Mouse (Mus musculus): Measurements from ENCODE around the gene Fkbp6. TPM values are rescaled to one million over a fixed set of nuclear protein-coding genes. Genes with fewer than 3 reads are reported as not detected.
A peak's percentile ranks its signal among the peaks of the same experiment; 100 is the strongest.

Fkbp6 gene
- 0.22 TPM in 1 of 2 replicates, not detected in the other for polyA plus RNA-seq (2016; fragmentation: Nextera tagmentation; extraction: Ambion mirVana)

GRCm38 (mm10) chr5:135349862-135350261 is at the start of gene Fkbp6:
Gene Fkbp6, minus strand, starts transcription at chr5:135350044.
- H3K27ac ChIP-seq, result no peak within 1 kb of the TSS
- H3K4me1 ChIP-seq, result no peaks in the 10 kb centered on the region
- no peaks in the 10 kb centered on the region; the same call in 1 of the 2 replicates for H3K36me3 ChIP-seq (replicated peaks)
- no peak for DNase-seq (ENCODE audit: extremely low spot score, low spot score)
- 91% methylated on average over 35 of the region's 35 CpGs for WGBS
- peaks cover 6% of the 10 kb centered on the region for H3K9me3 ChIP-seq
- H3K27me3 ChIP-seq (ENCODE audit: poor library complexity, severe bottlenecking), result peaks cover 30% of the 10 kb centered on the region
- H3K4me3 ChIP-seq, result no peak within 1 kb of the TSS

GRCm38 (mm10) chr5:135399382-135399781 is 49.5 kb upstream of the Fkbp6 start:
- 0 out of 2 replicates have a peak, but pooled peaks cover 3% of the 10 kb centered on the region for H3K27me3 ChIP-seq (ENCODE audit: poor library complexity, severe bottlenecking)
- H3K9me3 ChIP-seq, result peaks cover 2% of the 10 kb centered on the region; the same call in 1 of the 2 replicates
- no peak for DNase-seq (ENCODE audit: extremely low spot score, low spot score)
- H3K36me3 ChIP-seq (replicated peaks), result no peaks in the 10 kb centered on the region
- peaks cover 6% of the 10 kb centered on the region for H3K4me1 ChIP-seq
- WGBS, result 77% methylated on average over 6 of the region's 6 CpGs
- no peak overlapping the region for H3K27ac ChIP-seq
- no peak overlapping the region for H3K4me3 ChIP-seq

GRCm38 (mm10) chr5:135395826-135396225 is 46.0 kb upstream of the Fkbp6 start:
- no peak overlapping the region for H3K27ac ChIP-seq
- no peak overlapping the region for H3K4me3 ChIP-seq
- peaks cover 20% of the 10 kb centered on the region for H3K4me1 ChIP-seq
- 53% methylated on average over 5 of the region's 5 CpGs for WGBS
- peaks cover 20% of the 10 kb centered on the region for H3K36me3 ChIP-seq (replicated peaks)
- peak; percentile 34 for DNase-seq (ENCODE audit: extremely low spot score, low spot score)
- 0 out of 2 replicates have a peak, but pooled peaks cover 3% of the 10 kb centered on the region for H3K27me3 ChIP-seq (ENCODE audit: poor library complexity, severe bottlenecking)
- no peaks in the 10 kb centered on the region for H3K9me3 ChIP-seq

- peaks cover 37% of the 10 kb centered on the region for H3K36me3 ChIP-seq (replicated peaks)
- H3K4me3 ChIP-seq, result peak within 1 kb of the TSS; percentile 99
- H3K27ac ChIP-seq, result peak within 1 kb of the TSS; percentile 97
- peaks cover 20% of the 10 kb centered on the region for H3K4me1 ChIP-seq
- DNase-seq (ENCODE audit: extremely low spot score, low spot score), result peak; percentile 83
- WGBS, result under 1% methylated on average over 108 of the region's 110 CpGs
- 0 out of 2 replicates have a peak, but pooled peaks cover 3% of the 10 kb centered on the region for H3K27me3 ChIP-seq (ENCODE audit: poor library complexity, severe bottlenecking)
- H3K9me3 ChIP-seq, result no peaks in the 10 kb centered on the region
These were observed 44.4 kb upstream of the Fkbp6 start, which contains the start of gene Pom121 for GRCm38 (mm10) chr5:135394004-135394823. Gene Pom121, minus strand, starts transcription at chr5:135394546.

- H3K9me3 ChIP-seq, result no peaks in the 10 kb centered on the region
- WGBS, result 89% methylated on average over 10 of the region's 10 CpGs
- H3K4me3 ChIP-seq, result no peak overlapping the region
- no peaks in the 10 kb centered on the region for H3K4me1 ChIP-seq
- no peak for DNase-seq (ENCODE audit: extremely low spot score, low spot score)
- H3K36me3 ChIP-seq (replicated peaks), result peaks cover 99% of the 10 kb centered on the region
- no peak overlapping the region for H3K27ac ChIP-seq
- H3K27me3 ChIP-seq (ENCODE audit: poor library complexity, severe bottlenecking), result no peaks in the 10 kb centered on the region
These were observed 33.9 kb upstream of the Fkbp6 start for GRCm38 (mm10) chr5:135383771-135384170.

- no peaks in the 10 kb centered on the region for H3K27me3 ChIP-seq (ENCODE audit: poor library complexity, severe bottlenecking)
- no peaks in the 10 kb centered on the region for H3K9me3 ChIP-seq
- H3K36me3 ChIP-seq (replicated peaks), result peaks cover 99% of the 10 kb centered on the region
- no peak overlapping the region for H3K4me3 ChIP-seq
- no peaks in the 10 kb centered on the region for H3K4me1 ChIP-seq
- WGBS, result 91% methylated on average over 7 of the region's 7 CpGs
- H3K27ac ChIP-seq, result no peak overlapping the region
- DNase-seq (ENCODE audit: extremely low spot score, low spot score), result no peak
These were observed 32.9 kb upstream of the Fkbp6 start for GRCm38 (mm10) chr5:135382746-135383145.

- H3K27ac ChIP-seq, result no peak overlapping the region
- no peaks in the 10 kb centered on the region for H3K4me1 ChIP-seq
- DNase-seq (ENCODE audit: extremely low spot score, low spot score), result no peak
- WGBS, result 93% methylated on average over 10 of the region's 10 CpGs
- no peak overlapping the region for H3K4me3 ChIP-seq
- no peaks in the 10 kb centered on the region for H3K9me3 ChIP-seq
- no peaks in the 10 kb centered on the region for H3K27me3 ChIP-seq (ENCODE audit: poor library complexity, severe bottlenecking)
- peaks cover 99% of the 10 kb centered on the region for H3K36me3 ChIP-seq (replicated peaks)
These were observed 31.6 kb upstream of the Fkbp6 start for GRCm38 (mm10) chr5:135381356-135381925.

GRCm38 (mm10) chr5:135380681-135381080 is 30.8 kb upstream of the Fkbp6 start:
- Histone ChIP-seq H3K27me3 (ENCODE audit: poor library complexity, severe bottlenecking) (no peaks in the 10 kb centered on the region), H3K9me3 (no peaks in the 10 kb centered on the region), H3K4me3 (no peak overlapping the region), H3K36me3 (replicated peaks) (peaks cover 100% of the 10 kb centered on the region), H3K27ac (no peak overlapping the region), H3K4me1 (no peaks in the 10 kb centered on the region)
- no peak for DNase-seq (ENCODE audit: extremely low spot score, low spot score)
- 96% methylated on average over 4 of the region's 4 CpGs for WGBS

- WGBS, result 73% methylated on average over 2 of the region's 2 CpGs
- H3K4me3 ChIP-seq, result no peak overlapping the region
- no peak for DNase-seq (ENCODE audit: extremely low spot score, low spot score)
- H3K36me3 ChIP-seq (replicated peaks), result peaks cover 100% of the 10 kb centered on the region
- no peaks in the 10 kb centered on the region for H3K4me1 ChIP-seq
- H3K27ac ChIP-seq, result no peak overlapping the region
- peaks cover 7% of the 10 kb centered on the region for H3K9me3 ChIP-seq
- no peaks in the 10 kb centered on the region for H3K27me3 ChIP-seq (ENCODE audit: poor library complexity, severe bottlenecking)
These were observed 26.5 kb upstream of the Fkbp6 start for GRCm38 (mm10) chr5:135376341-135376740.

GRCm38 (mm10) chr5:135375167-135375566 is 25.3 kb upstream of the Fkbp6 start:
- Histone ChIP-seq H3K27me3 (ENCODE audit: poor library complexity, severe bottlenecking) (no peaks in the 10 kb centered on the region), H3K27ac (no peak overlapping the region), H3K4me1 (peaks cover 12% of the 10 kb centered on the region), H3K9me3 (peaks cover 7% of the 10 kb centered on the region), H3K4me3 (no peak overlapping the region), H3K36me3 (replicated peaks) (peaks cover 91% of the 10 kb centered on the region)
- no peak for DNase-seq (ENCODE audit: extremely low spot score, low spot score)
- WGBS, result 92% methylated on average over 8 of the region's 8 CpGs

GRCm38 (mm10) chr5:135373601-135374000 is 23.8 kb upstream of the Fkbp6 start:
- no peak for DNase-seq (ENCODE audit: extremely low spot score, low spot score)
- Histone ChIP-seq H3K27me3 (ENCODE audit: poor library complexity, severe bottlenecking) (no peaks in the 10 kb centered on the region), H3K4me1 (peaks cover 20% of the 10 kb centered on the region), H3K9me3 (peaks cover 7% of the 10 kb centered on the region), H3K4me3 (no peak overlapping the region), H3K36me3 (replicated peaks) (peaks cover 76% of the 10 kb centered on the region), H3K27ac (no peak overlapping the region)
- WGBS, result 94% methylated on average over 5 of the region's 5 CpGs

- 94% methylated on average over 13 of the region's 13 CpGs for WGBS
- DNase-seq (ENCODE audit: extremely low spot score, low spot score), result no peak
- peaks cover 7% of the 10 kb centered on the region for H3K9me3 ChIP-seq
- H3K4me3 ChIP-seq, result peak overlapping the region; percentile 98
- H3K27ac ChIP-seq, result no peak overlapping the region
- H3K36me3 ChIP-seq (replicated peaks), result peaks cover 52% of the 10 kb centered on the region
- H3K4me1 ChIP-seq, result peaks cover 20% of the 10 kb centered on the region
- no peaks in the 10 kb centered on the region for H3K27me3 ChIP-seq (ENCODE audit: poor library complexity, severe bottlenecking)
These were observed 21.4 kb upstream of the Fkbp6 start for GRCm38 (mm10) chr5:135371195-135371594.
